Mouse (Mus musculus): ENCODE data around the gene Cd5l. TPM values are rescaled to one million over a fixed set of nuclear protein-coding genes. Genes with fewer than 3 reads are reported as not detected.

Gene Cd5l
- total and polyA plus RNA-seq, 3 experiments, result 0.11 to 0.17 (median 0.11) TPM

- no peaks in the 10 kb centered on the region for H3K9me3 ChIP-seq (replicated peaks; ENCODE audit: low read length)
- no peak overlapping the region for H3K27ac ChIP-seq (ENCODE audit: insufficient read depth, low read depth)
- H3K27me3 ChIP-seq (replicated peaks), result no peaks in the 10 kb centered on the region
- dilution Hi-C loops (cut with MboI; ENCODE audit: extremely low pct_ligation_motif_present, extremely low pct_unique_long_range_greater_than_20kb, low sequenced_read_pairs), result no loop called here
- H3K4me3 ChIP-seq (replicated peaks in 1 of 3; ENCODE audit: low read depth in 2 of 3, low read length in 2 of 3, poor library complexity in 1 of 3), result no peak overlapping the region
- TF ChIP-seq MAZ (IDR thresholded peaks at IDR 0.05; ENCODE audit: low read depth, low read length) (no peak), ZKSCAN1 (IDR thresholded peaks at IDR 0.05; ENCODE audit: borderline replicate concordance, low read depth, low read length) (no peak), IRF4 (IDR thresholded peaks at IDR 0.05; ENCODE audit: low read depth, low read length) (no peak), CHD1 (IDR thresholded peaks at IDR 0.05; ENCODE audit: low read depth, low read length) (no peak), USF1 (IDR thresholded peaks at IDR 0.05; ENCODE audit: low read depth, low read length) (no peak), GABPA (IDR thresholded peaks at IDR 0.05; ENCODE audit: insufficient replicate concordance, low read depth, low read length) (no peak), E2F4 (IDR thresholded peaks at IDR 0.05; ENCODE audit: insufficient replicate concordance, low read depth, low read length) (no peak), POLR2AphosphoS2 (IDR thresholded peaks at IDR 0.05; ENCODE audit: low read depth, low read length) (no peak), SMC3 (IDR thresholded peaks at IDR 0.05; ENCODE audit: low read depth, low read length) (no peak), USF2 (conservative IDR thresholded peaks at IDR 0.05; ENCODE audit: low read depth, low read length) (no peak), ETS1 (conservative IDR thresholded peaks at IDR 0.05; ENCODE audit: low read depth, low read length) (no peak), CTCF (conservative IDR thresholded peaks at IDR 0.05 in 1 of 2, IDR thresholded peaks at IDR 0.05 in 1 of 2; ENCODE audit: low read depth in 2 of 2, low read length in 2 of 2) (no peak), RAD21 (IDR thresholded peaks at IDR 0.05; ENCODE audit: low read depth, low read length) (no peak), KAT2A (IDR thresholded peaks at IDR 0.05; ENCODE audit: insufficient replicate concordance, low read length) (no peak), MXI1 (IDR thresholded peaks at IDR 0.05; ENCODE audit: low read depth, low read length) (no peak), BHLHE40 (IDR thresholded peaks at IDR 0.05; ENCODE audit: low read depth, low read length) (no peak), NELFE (IDR thresholded peaks at IDR 0.05; ENCODE audit: low read depth, low read length) (no peak)
- H3K4me1 ChIP-seq (ENCODE audit: control insufficient read depth in 1 of 2, insufficient read depth in 2 of 2), result peaks cover 7 to 38% of the 10 kb centered on the region in 2 experiments; a peak in 3 of 4 replicates
- in situ Hi-C loops (cut with MboI; ENCODE audit: low pct_ligation_motif_present, low pct_unique_long_range_greater_than_20kb, low sequenced_read_pairs), result no loop called here
- H3K36me3 ChIP-seq (replicated peaks in 1 of 2; ENCODE audit: control insufficient read depth in 1 of 2, insufficient read depth in 1 of 2, low read length in 1 of 2), result no peaks in the 10 kb centered on the region
- no peak overlapping the region for H3K9ac ChIP-seq (ENCODE audit: insufficient read depth, low read depth)
- H3K4me2 ChIP-seq (ENCODE audit: insufficient read depth, low read depth, poor library complexity, severe bottlenecking), result no peak overlapping the region
- no peaks in the 10 kb centered on the region for H3K79me2 ChIP-seq (replicated peaks; ENCODE audit: control insufficient read depth, extremely low read depth, insufficient read depth, poor library complexity, severe bottlenecking)
- no peak for DNase-seq (ENCODE audit: extremely low read depth)
These were observed 51.7 kb downstream of the Cd5l start for GRCm38 (mm10) chr3:87409196-87409935.

- H3K9ac ChIP-seq (ENCODE audit: insufficient read depth, low read depth), result no peak overlapping the region
- peaks cover 7 to 38% of the 10 kb centered on the region in 2 experiments; a peak in 3 of 4 replicates for H3K4me1 ChIP-seq (ENCODE audit: control insufficient read depth in 1 of 2, insufficient read depth in 2 of 2)
- H3K4me3 ChIP-seq (replicated peaks in 1 of 3; ENCODE audit: low read depth in 2 of 3, low read length in 2 of 3, poor library complexity in 1 of 3), result no peak overlapping the region
- dilution Hi-C loops (cut with MboI; ENCODE audit: extremely low pct_ligation_motif_present, extremely low pct_unique_long_range_greater_than_20kb, low sequenced_read_pairs) (no loop called here), in situ Hi-C loops (cut with MboI; ENCODE audit: low pct_ligation_motif_present, low pct_unique_long_range_greater_than_20kb, low sequenced_read_pairs) (loop anchor here (5.0 kb wide), 1 partner anchor 88 kb away; no protein-coding TSS in a partner anchor)
- no peaks in the 10 kb centered on the region for H3K9me3 ChIP-seq (replicated peaks; ENCODE audit: low read length)
- H3K4me2 ChIP-seq (ENCODE audit: insufficient read depth, low read depth, poor library complexity, severe bottlenecking), result no peak overlapping the region
- H3K27me3 ChIP-seq (replicated peaks), result no peaks in the 10 kb centered on the region
- TF ChIP-seq MAX (IDR thresholded peaks at IDR 0.05; ENCODE audit: low read length) (no peak), MAFK (IDR thresholded peaks at IDR 0.05; ENCODE audit: insufficient replicate concordance, low read length) (peak; percentile 60; the same call in 1 of the 2 replicates)
- H3K79me2 ChIP-seq (replicated peaks; ENCODE audit: control insufficient read depth, extremely low read depth, insufficient read depth, poor library complexity, severe bottlenecking), result no peaks in the 10 kb centered on the region
- no peaks in the 10 kb centered on the region for H3K36me3 ChIP-seq (replicated peaks in 1 of 2; ENCODE audit: control insufficient read depth in 1 of 2, insufficient read depth in 1 of 2, low read length in 1 of 2)
- no peak overlapping the region for H3K27ac ChIP-seq (ENCODE audit: insufficient read depth, low read depth)
- no peak for DNase-seq (ENCODE audit: extremely low read depth)
These were observed 52.9 kb downstream of the Cd5l start for GRCm38 (mm10) chr3:87410605-87411004.

Data from CH12.LX (cell line).